Mouse (Mus musculus) bone marrow, adult 2 months (tissue): ENCODE data around the gene Rbms2.

Source experiments
- CTCF ChIP-seq: fragments of 200-500 bp; IDR thresholded peaks from 2 replicates; pipeline ENCODE4 v1.5.1; 2011; ENCODE audit warnings: low read length, control low read depth; ENCODE audit not compliant: control insufficient read depth, insufficient read depth
- POLR2A ChIP-seq: fragments of 200-500 bp; IDR thresholded peaks from 2 replicates; pipeline ENCODE4 v1.6.1; 2011; ENCODE audit warnings: low read depth, mild to moderate bottlenecking, control low read depth, low read length, borderline replicate concordance; ENCODE audit not compliant: control insufficient read depth

GRCm38 (mm10) chr10:128127497-128127896, 52.6 kb downstream of the Rbms2 start:
- no peak for TF ChIP-seq CTCF
- no peak for TF ChIP-seq POLR2A
